Mouse (Mus musculus) E14TG2a.4 (cell line): Measurements from ENCODE around the gene Eftud2.

Source experiments
- H3K27me3 ChIP-seq: 2 replicates; pipeline ENCODE4 v1.6.1; 2014; ENCODE audit warnings: low read length, control low read depth; ENCODE audit not compliant: insufficient read depth
- H3K36me3 ChIP-seq: 2 replicates; pipeline ENCODE4 v1.6.1; 2014; ENCODE audit warnings: low read length, control low read depth; ENCODE audit not compliant: insufficient read depth
- H3K4me1 ChIP-seq: replicated peaks from 2 replicates; pipeline ENCODE4 v1.6.1; 2014; ENCODE audit warnings: low read depth, low read length, control low read depth
- H3K4me3 ChIP-seq: replicated peaks from 2 replicates; pipeline ENCODE4 v1.5.1; 2014; ENCODE audit warnings: mild to moderate bottlenecking, low read length
- H3K9me3 ChIP-seq: 2 replicates; pipeline ENCODE4 v1.6.1; 2014; ENCODE audit warnings: low read length, control low read depth
- CTCF ChIP-seq: conservative IDR thresholded peaks from 2 replicates; pipeline ENCODE4 v1.5.1; 2014; ENCODE audit warnings: low read length
- NANOG ChIP-seq: IDR thresholded peaks from 2 replicates; pipeline ENCODE4 v1.6.1; 2014; ENCODE audit warnings: borderline replicate concordance, low read length, mixed read lengths
- POU5F1 ChIP-seq: IDR thresholded peaks from 2 replicates; pipeline ENCODE4 v1.6.1; 2014; ENCODE audit warnings: low read length, borderline replicate concordance

Eftud2 gene

DNA sequence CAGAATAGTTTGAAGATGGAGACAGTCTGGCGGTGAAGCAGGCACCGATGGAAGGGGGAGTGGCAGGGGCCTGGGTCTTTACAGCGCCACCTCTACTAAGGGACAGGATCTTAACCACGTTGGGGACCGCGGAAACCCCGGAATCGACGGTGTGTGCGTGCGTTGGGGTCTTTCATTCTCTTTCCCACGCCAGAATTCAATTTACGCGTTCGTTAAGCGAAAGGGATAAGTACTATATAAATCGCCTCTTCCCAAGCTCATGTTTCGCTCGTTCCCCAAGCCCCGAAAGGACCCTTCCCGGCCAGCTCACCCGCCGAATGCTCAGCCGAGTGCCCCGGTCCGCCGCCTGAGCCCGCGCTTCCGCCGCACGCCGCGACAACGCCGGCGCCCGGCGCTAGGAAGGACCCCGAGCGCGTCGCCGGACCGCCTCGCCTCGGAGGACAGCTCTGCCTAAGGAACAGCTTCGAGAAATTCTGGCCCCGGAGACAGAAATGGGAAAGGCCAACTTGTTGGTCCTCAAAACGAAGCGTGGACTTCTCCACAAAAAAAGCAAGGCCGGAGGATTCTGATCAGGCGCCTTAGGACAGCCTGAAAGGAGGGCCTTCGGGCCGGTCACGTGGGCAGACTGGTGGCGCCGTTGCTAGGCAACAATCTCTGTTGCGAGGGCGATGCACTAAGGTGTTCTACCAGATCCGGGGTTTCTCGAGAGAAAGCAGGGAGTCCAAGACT, at the start of gene Eftud2, which contains the start of gene Ccdc103:
Gene Eftud2 (minus strand): TSS at position 401 of the 729 bp plus-strand sequence.
Gene Ccdc103 (plus strand): TSS at position 620 of the 729 bp plus-strand sequence.
- TF ChIP-seq NANOG, result no peak
- no peak for TF ChIP-seq CTCF
- no peak for TF ChIP-seq POU5F1
- H3K4me3 ChIP-seq, result peak within 1 kb of the TSS; percentile 95
- H3K4me1 ChIP-seq, result peaks cover 23% of the 10 kb centered on the region
- peaks cover 13% of the 10 kb centered on the region for H3K27me3 ChIP-seq
- peaks cover 6% of the 10 kb centered on the region for H3K9me3 ChIP-seq
- peaks cover 26% of the 10 kb centered on the region for H3K36me3 ChIP-seq

DNA sequence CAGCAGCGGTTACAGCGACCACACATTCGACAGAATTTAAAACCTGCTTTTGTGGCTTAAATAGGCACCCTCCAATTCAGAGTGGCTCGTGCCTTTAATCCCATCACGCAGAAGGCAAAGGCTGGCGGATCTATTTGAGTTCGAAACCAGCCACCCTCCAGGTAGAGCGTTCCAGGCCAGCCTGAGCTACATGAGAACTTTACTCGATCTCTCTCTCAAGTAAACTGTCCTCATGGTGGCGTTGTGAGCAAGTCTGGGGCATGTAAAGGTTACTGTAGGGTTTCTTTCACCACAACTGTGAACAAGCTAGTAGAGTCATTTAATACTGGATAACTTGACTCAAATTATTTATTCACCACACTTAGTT, 44.5 kb upstream of the Eftud2 start:
- TF ChIP-seq POU5F1 (no peak), CTCF (peak; percentile 28; the same call in 1 of the 2 replicates)
- peaks cover 45% of the 10 kb centered on the region for H3K4me1 ChIP-seq
- H3K9me3 ChIP-seq, result no peaks in the 10 kb centered on the region
- no peaks in the 10 kb centered on the region for H3K27me3 ChIP-seq
- peak overlapping the region; percentile 96 for H3K4me3 ChIP-seq
- peaks cover 32% of the 10 kb centered on the region for H3K36me3 ChIP-seq

DNA sequence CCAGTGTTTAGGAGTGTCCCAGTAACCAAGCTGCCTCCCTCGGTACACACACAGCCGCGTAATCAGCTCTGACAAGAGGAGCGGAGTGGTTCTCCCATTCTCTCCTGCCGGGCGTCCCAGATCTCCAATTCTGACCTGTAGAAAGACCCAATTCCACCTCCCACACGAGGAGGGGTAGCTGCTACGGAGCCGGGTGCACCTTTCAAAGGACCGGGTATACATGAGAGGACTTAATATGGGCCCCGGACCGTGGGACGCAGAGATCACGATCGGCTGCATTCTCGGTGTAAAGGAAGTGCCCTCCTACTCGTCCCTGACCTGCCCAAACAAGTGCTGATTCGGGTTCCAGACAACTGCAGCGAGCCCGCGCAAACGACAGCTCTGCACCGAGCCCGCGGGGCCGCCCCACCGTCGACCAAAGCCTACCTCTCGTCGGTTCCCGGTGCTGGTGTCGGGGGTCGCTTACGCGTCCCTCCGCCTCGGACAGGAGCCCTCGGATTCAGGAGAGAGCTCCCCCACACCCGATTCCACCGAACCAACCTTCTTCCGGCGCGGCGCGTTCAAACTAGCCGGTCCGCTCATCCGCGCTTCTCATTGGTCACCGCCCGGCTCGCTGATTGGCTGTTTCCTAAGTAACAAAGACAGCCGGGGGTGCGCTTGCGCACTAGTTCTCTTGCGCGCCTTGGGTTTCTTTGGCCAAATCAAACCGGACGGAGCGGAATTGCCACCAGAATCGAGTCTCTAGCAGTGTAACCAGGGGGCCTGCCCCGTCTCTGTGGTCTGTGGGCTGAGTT, 44.0 kb upstream of the Eftud2 start, which contains the start of gene Kif18b:
Gene Kif18b (minus strand): TSS at position 568 of the 794 bp plus-strand sequence.
- no peaks in the 10 kb centered on the region for H3K27me3 ChIP-seq
- H3K4me3 ChIP-seq, result peak within 1 kb of the TSS; percentile 96
- H3K9me3 ChIP-seq, result no peaks in the 10 kb centered on the region
- TF ChIP-seq CTCF, result no peak
- TF ChIP-seq NANOG, result no peak
- no peak for TF ChIP-seq POU5F1
- H3K36me3 ChIP-seq, result peaks cover 33% of the 10 kb centered on the region
- H3K4me1 ChIP-seq, result peaks cover 45% of the 10 kb centered on the region

DNA sequence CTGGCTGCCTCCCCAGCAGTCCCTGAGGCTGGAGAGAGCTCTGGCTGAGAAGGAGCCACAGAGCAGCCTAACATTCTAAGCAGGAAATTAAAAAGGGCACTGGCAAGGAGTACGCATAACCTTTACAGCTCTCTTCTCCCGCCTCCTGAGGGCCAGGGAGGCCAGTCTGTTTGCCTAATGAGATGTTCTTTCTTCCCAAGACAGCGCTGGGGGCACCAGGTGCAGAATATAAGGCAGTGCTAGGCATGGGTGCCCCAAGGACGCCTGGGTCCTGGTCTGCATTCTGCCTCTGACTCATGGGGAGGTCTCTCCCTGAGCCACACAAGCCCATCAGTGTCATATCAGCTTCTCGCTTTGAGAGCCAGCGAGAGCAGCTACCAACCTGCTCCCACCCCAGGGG, 40.7 kb upstream of the Eftud2 start:
- Histone ChIP-seq H3K4me3 (no peak overlapping the region), H3K36me3 (peaks cover 52% of the 10 kb centered on the region), H3K27me3 (no peaks in the 10 kb centered on the region), H3K9me3 (no peaks in the 10 kb centered on the region), H3K4me1 (peaks cover 47% of the 10 kb centered on the region)
- TF ChIP-seq NANOG, result no peak

DNA sequence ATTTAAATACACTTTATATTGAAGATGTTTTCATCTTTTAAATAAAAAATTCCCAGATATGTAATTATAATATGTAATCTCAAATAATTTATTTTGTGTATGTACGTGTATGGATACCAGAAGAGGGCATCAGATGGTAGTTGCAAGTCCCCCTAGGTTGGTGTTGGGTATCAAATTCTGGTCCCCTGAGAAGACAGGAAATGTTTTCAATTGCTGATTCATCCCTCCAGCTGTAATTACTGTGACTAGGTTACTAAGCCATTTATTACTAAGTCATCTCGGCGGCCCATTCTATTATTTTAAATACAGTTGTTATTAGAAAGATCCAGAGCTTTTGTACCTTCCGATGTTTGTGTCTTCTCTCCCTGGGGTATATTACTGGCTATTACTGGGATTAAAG, 37.3 kb upstream of the Eftud2 start:
- no peaks in the 10 kb centered on the region for H3K27me3 ChIP-seq

DNA sequence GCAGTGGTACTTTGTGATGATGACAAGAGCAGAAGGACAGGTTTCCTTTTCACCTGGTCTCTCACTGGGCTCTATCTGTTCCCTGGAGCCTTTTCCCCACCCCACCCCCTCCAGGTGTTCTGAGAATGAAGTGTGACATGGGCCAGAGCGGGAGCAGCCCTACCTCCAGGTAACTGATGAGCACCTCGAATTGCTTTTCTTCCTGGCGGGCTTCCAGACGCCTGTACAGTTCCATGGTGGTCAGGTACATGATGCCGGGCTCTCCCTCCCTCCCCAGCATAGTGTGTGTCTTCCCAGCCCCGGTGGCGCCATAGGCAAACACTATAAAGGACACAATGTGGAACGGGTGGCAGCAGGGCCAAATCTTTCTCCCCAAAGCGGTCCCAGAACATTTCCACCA, 34.6 kb upstream of the Eftud2 start:
- Histone ChIP-seq H3K27me3 (no peaks in the 10 kb centered on the region), H3K9me3 (no peaks in the 10 kb centered on the region), H3K4me3 (no peak overlapping the region), H3K36me3 (peaks cover 81% of the 10 kb centered on the region), H3K4me1 (peaks cover 47% of the 10 kb centered on the region)
- TF ChIP-seq NANOG, result no peak
- no peak for TF ChIP-seq CTCF
- TF ChIP-seq POU5F1, result no peak

More for the DNA sequence above, 37.3 kb upstream of the Eftud2 start:
- Histone ChIP-seq H3K4me1 (peaks cover 54% of the 10 kb centered on the region), H3K36me3 (peaks cover 82% of the 10 kb centered on the region), H3K4me3 (no peak overlapping the region), H3K9me3 (no peaks in the 10 kb centered on the region)
- TF ChIP-seq POU5F1 (no peak), CTCF (no peak), NANOG (no peak)

DNA sequence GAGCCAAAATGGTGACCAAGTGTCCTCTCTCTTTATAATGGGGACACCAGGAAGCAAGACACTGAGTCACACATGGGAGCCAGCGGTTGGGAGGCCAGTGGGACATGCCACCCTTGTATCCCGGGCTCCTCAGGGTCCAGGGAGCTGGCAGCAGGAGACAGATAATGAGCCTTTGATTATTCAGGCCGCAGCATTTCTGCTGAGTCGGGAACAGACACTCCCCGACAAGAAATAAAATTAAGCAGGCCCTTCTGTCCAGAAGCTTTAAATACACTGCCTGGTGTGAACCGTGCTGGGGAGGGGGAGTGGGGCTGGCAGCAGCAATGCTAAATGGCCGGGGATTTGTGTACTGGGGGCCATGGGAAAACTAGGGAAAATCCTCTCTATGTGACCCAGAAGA, 30.6 kb upstream of the Eftud2 start:
- Histone ChIP-seq H3K36me3 (peaks cover 99% of the 10 kb centered on the region), H3K9me3 (no peaks in the 10 kb centered on the region), H3K27me3 (no peaks in the 10 kb centered on the region), H3K4me1 (peaks cover 44% of the 10 kb centered on the region), H3K4me3 (no peak overlapping the region)
- TF ChIP-seq NANOG (no peak), CTCF (no peak), POU5F1 (no peak)

DNA sequence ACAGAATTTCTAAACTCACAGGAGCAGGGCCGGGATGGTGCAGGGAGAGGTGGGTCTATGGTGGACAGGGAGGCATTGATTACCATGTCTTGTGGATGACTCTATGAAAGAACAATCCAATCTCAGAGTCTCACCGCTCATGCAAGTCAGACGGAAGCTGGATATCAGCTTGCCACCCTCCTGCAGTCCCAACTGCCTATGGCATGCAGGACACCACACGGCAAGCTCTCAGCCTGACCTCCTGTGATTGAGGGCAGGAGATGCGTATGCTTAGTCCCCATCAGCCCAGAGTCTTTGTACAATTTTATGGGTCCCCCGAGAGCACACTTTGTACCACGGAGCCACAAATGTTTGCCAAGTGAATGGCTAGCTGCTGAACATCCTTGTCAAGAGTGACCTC, 22.9 kb upstream of the Eftud2 start:
- Histone ChIP-seq H3K27me3 (peaks cover 14% of the 10 kb centered on the region), H3K9me3 (no peaks in the 10 kb centered on the region), H3K4me1 (peaks cover 12% of the 10 kb centered on the region), H3K4me3 (no peak overlapping the region), H3K36me3 (peaks cover 48% of the 10 kb centered on the region)
- TF ChIP-seq CTCF (no peak), NANOG (no peak), POU5F1 (no peak)
